Mouse (Mus musculus): ENCODE measurements at regions not wholly inside any gene's neighbourhood (a gene's known extent, or its start where the extent isn't known, plus 50 kb on each side); places are given as distances from the start of the nearest gene placed in this dataset.

DNA sequence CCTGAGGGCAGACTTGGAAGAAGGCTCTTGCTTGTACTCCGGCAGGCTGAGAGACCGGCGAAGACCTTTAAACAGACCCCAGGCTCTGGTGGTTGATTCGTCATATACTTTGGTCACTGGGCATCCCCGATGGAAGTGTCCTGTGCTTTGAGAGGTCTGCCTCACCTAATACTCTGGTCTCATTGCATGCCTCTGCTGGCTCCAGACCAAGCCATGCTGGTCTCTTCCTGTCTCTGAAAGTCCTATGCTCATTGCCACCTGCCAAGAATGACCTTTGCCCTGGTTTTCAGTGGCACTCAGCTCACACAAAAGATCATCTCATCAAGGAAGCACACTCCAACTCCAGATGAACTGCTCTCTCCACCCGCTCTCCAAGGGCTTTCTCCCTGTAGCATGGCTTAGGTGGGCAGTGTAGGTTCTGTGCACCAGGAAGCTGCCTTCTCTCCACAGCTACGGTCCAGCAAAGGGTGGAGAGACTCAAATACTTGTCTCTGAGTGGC is 126.0 kb upstream of the Rcn1 start:
- H3K27me3 ChIP-seq (replicated peaks), result no peaks in the 10 kb centered on the region
- no peak overlapping the region for H3K4me3 ChIP-seq (replicated peaks in 1 of 3; ENCODE audit: low read depth in 2 of 3, low read length in 2 of 3, poor library complexity in 1 of 3)
- dilution Hi-C loops (cut with MboI; ENCODE audit: extremely low pct_ligation_motif_present, extremely low pct_unique_long_range_greater_than_20kb, low sequenced_read_pairs), result no loop called here
- no peak overlapping the region for H3K27ac ChIP-seq (ENCODE audit: insufficient read depth, low read depth)
- no peak for DNase-seq (ENCODE audit: extremely low read depth)
- no peaks in the 10 kb centered on the region for H3K79me2 ChIP-seq (replicated peaks; ENCODE audit: control insufficient read depth, extremely low read depth, insufficient read depth, poor library complexity, severe bottlenecking)
- H3K4me2 ChIP-seq (ENCODE audit: insufficient read depth, low read depth, poor library complexity, severe bottlenecking), result no peak overlapping the region
- no peak overlapping the region for H3K9ac ChIP-seq (ENCODE audit: insufficient read depth, low read depth)
- in situ Hi-C loops (cut with MboI; ENCODE audit: low pct_ligation_motif_present, low pct_unique_long_range_greater_than_20kb, low sequenced_read_pairs), result no loop called here
- H3K36me3 ChIP-seq (replicated peaks in 1 of 2; ENCODE audit: control insufficient read depth in 1 of 2, insufficient read depth in 1 of 2, low read length in 1 of 2), result no peaks in the 10 kb centered on the region
- TF ChIP-seq KAT2A (IDR thresholded peaks at IDR 0.05; ENCODE audit: insufficient replicate concordance, low read length) (no peak), ZC3H11A (IDR thresholded peaks at IDR 0.05; ENCODE audit: low read depth, low read length) (no peak), JUND (conservative IDR thresholded peaks at IDR 0.05; ENCODE audit: low read depth, low read length) (no peak), ZKSCAN1 (IDR thresholded peaks at IDR 0.05; ENCODE audit: borderline replicate concordance, low read depth, low read length) (no peak), SMC3 (IDR thresholded peaks at IDR 0.05; ENCODE audit: low read depth, low read length) (no peak), USF2 (conservative IDR thresholded peaks at IDR 0.05; ENCODE audit: low read depth, low read length) (no peak), MAFK (IDR thresholded peaks at IDR 0.05; ENCODE audit: insufficient replicate concordance, low read length) (no peak), EP300 (IDR thresholded peaks at IDR 0.05; ENCODE audit: low read length) (no peak), IRF4 (IDR thresholded peaks at IDR 0.05; ENCODE audit: low read depth, low read length) (no peak), MEF2A (IDR thresholded peaks at IDR 0.05; ENCODE audit: borderline replicate concordance, low read depth, low read length) (no peak), SIN3A (IDR thresholded peaks at IDR 0.05; ENCODE audit: low read length) (no peak), CHD2 (IDR thresholded peaks at IDR 0.05; ENCODE audit: low read length) (no peak)
- H3K4me1 ChIP-seq (ENCODE audit: control insufficient read depth in 1 of 2, insufficient read depth in 2 of 2), result peaks cover 0 to 9% of the 10 kb centered on the region in 2 experiments; a peak in 1 of 4 replicates
- H3K9me3 ChIP-seq (replicated peaks; ENCODE audit: low read length), result no peaks in the 10 kb centered on the region

DNA sequence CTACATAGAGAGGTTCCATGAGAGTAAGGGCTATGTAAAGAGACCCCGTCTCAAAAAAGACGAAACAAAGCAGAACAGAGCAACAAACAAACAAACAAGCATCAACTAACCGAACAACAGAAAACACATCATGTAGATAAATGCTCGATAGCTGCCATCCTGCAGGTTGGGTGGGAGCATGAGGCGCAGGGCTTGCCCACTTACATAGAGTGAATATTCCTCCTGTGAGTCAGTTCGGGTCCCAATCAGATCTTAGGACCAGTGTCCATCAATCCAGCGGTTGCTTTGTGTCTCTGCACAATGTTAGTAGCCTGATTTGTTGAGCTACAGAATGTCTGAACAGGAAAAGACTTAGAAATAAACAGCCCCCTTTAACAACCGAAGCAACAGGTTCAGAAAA is 129.4 kb upstream of the Rcn1 start:
- Histone ChIP-seq H3K79me2 (replicated peaks; ENCODE audit: control insufficient read depth, extremely low read depth, insufficient read depth, poor library complexity, severe bottlenecking) (no peaks in the 10 kb centered on the region), H3K9ac (ENCODE audit: insufficient read depth, low read depth) (no peak overlapping the region), H3K27me3 (replicated peaks) (no peaks in the 10 kb centered on the region), H3K4me1 (ENCODE audit: control insufficient read depth in 1 of 2, insufficient read depth in 2 of 2) (peaks cover 0 to 4% of the 10 kb centered on the region in 2 experiments; a peak in 1 of 4 replicates), H3K9me3 (replicated peaks; ENCODE audit: low read length) (no peaks in the 10 kb centered on the region), H3K27ac (ENCODE audit: insufficient read depth, low read depth) (no peak overlapping the region), H3K4me3 (replicated peaks in 1 of 3; ENCODE audit: low read depth in 2 of 3, low read length in 2 of 3, poor library complexity in 1 of 3) (no peak overlapping the region), H3K36me3 (replicated peaks in 1 of 2; ENCODE audit: control insufficient read depth in 1 of 2, insufficient read depth in 1 of 2, low read length in 1 of 2) (no peaks in the 10 kb centered on the region), H3K4me2 (ENCODE audit: insufficient read depth, low read depth, poor library complexity, severe bottlenecking) (no peak overlapping the region)
- TF ChIP-seq NELFE (IDR thresholded peaks at IDR 0.05; ENCODE audit: low read depth, low read length) (no peak), ZMIZ1 (IDR thresholded peaks at IDR 0.05; ENCODE audit: low read depth, low read length) (no peak), PAX5 (IDR thresholded peaks at IDR 0.05; ENCODE audit: low read length) (no peak), SMC3 (IDR thresholded peaks at IDR 0.05; ENCODE audit: low read depth, low read length) (no peak), POLR2A (IDR thresholded peaks at IDR 0.05; ENCODE audit: low read depth, low read length) (no peak), MXI1 (IDR thresholded peaks at IDR 0.05; ENCODE audit: low read depth, low read length) (no peak), MAFK (IDR thresholded peaks at IDR 0.05; ENCODE audit: insufficient replicate concordance, low read length) (no peak), MEF2A (IDR thresholded peaks at IDR 0.05; ENCODE audit: borderline replicate concordance, low read depth, low read length) (no peak), ZNF384 (IDR thresholded peaks at IDR 0.05; ENCODE audit: low read depth, low read length) (no peak), MAX (IDR thresholded peaks at IDR 0.05; ENCODE audit: low read length) (no peak), GABPA (IDR thresholded peaks at IDR 0.05; ENCODE audit: insufficient replicate concordance, low read depth, low read length) (no peak), UBTF (IDR thresholded peaks at IDR 0.05; ENCODE audit: low read depth, low read length) (no peak), EP300 (IDR thresholded peaks at IDR 0.05; ENCODE audit: low read length) (no peak), POLR2AphosphoS2 (IDR thresholded peaks at IDR 0.05; ENCODE audit: low read depth, low read length) (no peak), JUND (conservative IDR thresholded peaks at IDR 0.05; ENCODE audit: low read depth, low read length) (no peak), TBP (conservative IDR thresholded peaks at IDR 0.05; ENCODE audit: low read depth, low read length) (no peak), ELF1 (IDR thresholded peaks at IDR 0.05; ENCODE audit: low read depth, low read length) (no peak), USF2 (conservative IDR thresholded peaks at IDR 0.05; ENCODE audit: low read depth, low read length) (no peak)
- dilution Hi-C loops (cut with MboI; ENCODE audit: extremely low pct_ligation_motif_present, extremely low pct_unique_long_range_greater_than_20kb, low sequenced_read_pairs), result no loop called here
- in situ Hi-C loops (cut with MboI; ENCODE audit: low pct_ligation_motif_present, low pct_unique_long_range_greater_than_20kb, low sequenced_read_pairs), result no loop called here
- DNase-seq (ENCODE audit: extremely low read depth), result no peak
